ENCODE assay signal across 13 mouse cellular contexts in the genomic region with DNA sequence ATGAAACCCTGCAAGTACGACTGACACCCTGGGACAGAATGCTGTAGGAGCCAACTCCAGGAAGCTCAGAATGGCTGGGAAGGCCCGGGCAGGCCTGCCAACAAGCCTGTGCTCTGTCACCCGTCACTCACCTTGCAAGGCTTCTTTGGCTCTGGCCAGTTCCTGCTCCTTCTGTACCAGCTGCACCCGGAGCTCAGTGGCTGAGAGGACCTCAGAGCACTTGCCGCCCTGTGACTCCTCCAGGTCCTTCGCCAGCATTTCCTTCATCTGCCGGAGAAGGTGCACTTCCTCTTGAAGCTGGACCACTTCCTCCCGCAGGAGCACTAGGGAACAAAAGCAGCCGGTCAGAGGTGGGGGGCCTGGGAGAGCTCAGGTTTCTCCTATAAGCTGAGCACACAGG. TPM values are rescaled to one million over a fixed set of nuclear protein-coding genes. Genes with fewer than 3 reads are reported as not detected.
DNase-seq lines count a peak whose midpoint lies in the region; ATAC-seq and TF ChIP-seq lines count a peak whose summit lies in the region.
"Had no signal": no experiment of that assay in that cellular context is flagged by ENCODE, and none has a peak within 500 bp of the region (broad histone marks: within the 10 kb centered on the region; RNA-seq: fewer than 3 reads in every experiment).

No protein-coding gene starts in this region.

- no peaks in the 10 kb centered on the region for H3K9me3 ChIP-seq in embryonic facial prominence, embryonic 10.5 days
- H3K9me3 ChIP-seq in midbrain, postnatal 0 days (ENCODE audit: low read length) = no peaks in the 10 kb centered on the region
- no peaks in the 10 kb centered on the region for H3K9me3 ChIP-seq in liver, postnatal 0 days (ENCODE audit: low read length)
- H3K9me3 ChIP-seq: neural tube, embryonic 12.5 days had no signal

- H3K9ac ChIP-seq in midbrain, postnatal 0 days (replicated peaks; ENCODE audit: low read length, poor library complexity, severe bottlenecking) = no peak overlapping the region
- no peak overlapping the region for H3K9ac ChIP-seq in liver, postnatal 0 days (replicated peaks)
- H3K9ac ChIP-seq: forebrain, postnatal 0 days; neural tube, embryonic 12.5 days had no signal

- H3K4me3 ChIP-seq in cerebellum, adult 2 months (replicated peaks; ENCODE audit: insufficient read depth, low read depth, low read length) = no peak overlapping the region
- H3K4me3 ChIP-seq in embryonic facial prominence, embryonic 10.5 days = no peak overlapping the region
- H3K4me3 ChIP-seq in midbrain, postnatal 0 days (ENCODE audit: low read depth, low read length) = no peak overlapping the region
- no peak overlapping the region for H3K4me3 ChIP-seq in liver, postnatal 0 days (ENCODE audit: low read depth, low read length)
- H3K4me3 ChIP-seq: left cerebral cortex, adult 2 months; neural tube, embryonic 12.5 days had no signal

- TF ChIP-seq CTCF in cerebellum, adult 2 months (IDR thresholded peaks at IDR 0.05; ENCODE audit: borderline replicate concordance, insufficient read depth, low read depth, low read length) = no peak
- no peak for TF ChIP-seq CTCF in midbrain, postnatal 0 days (IDR thresholded peaks at IDR 0.05)
- TF ChIP-seq CTCF in liver, postnatal 0 days (IDR thresholded peaks at IDR 0.05; ENCODE audit: low read depth) = no peak

- peaks cover 37% of the 10 kb centered on the region for H3K36me3 ChIP-seq in embryonic facial prominence, embryonic 10.5 days (replicated peaks)
- no peaks in the 10 kb centered on the region for H3K36me3 ChIP-seq in midbrain, postnatal 0 days (ENCODE audit: insufficient read depth, low read length)
- no peaks in the 10 kb centered on the region for H3K36me3 ChIP-seq in liver, postnatal 0 days (replicated peaks; ENCODE audit: insufficient read depth, low read length)
- H3K36me3 ChIP-seq: neural tube, embryonic 12.5 days had no signal

- 36% methylated on average over 9 of the region's 9 CpGs for WGBS in cerebellum, adult 2 months
- 64% methylated on average over 9 of the region's 9 CpGs for WGBS in embryonic facial prominence, embryonic 10.5 days
- 74% methylated on average over 9 of the region's 9 CpGs for WGBS in midbrain, postnatal 0 days
- 29% methylated on average over 9 of the region's 9 CpGs for WGBS in liver, postnatal 0 days (ENCODE audit: insufficient replicate concordance)

- H3K27ac ChIP-seq in cerebellum, adult 2 months (ENCODE audit: insufficient read depth, low read length) = no peak overlapping the region
- peak overlapping the region; percentile 55 for H3K27ac ChIP-seq in embryonic facial prominence, embryonic 10.5 days (replicated peaks)
- no peak overlapping the region for H3K27ac ChIP-seq in midbrain, postnatal 0 days (ENCODE audit: low read depth, low read length)
- no peak overlapping the region for H3K27ac ChIP-seq in liver, postnatal 0 days (ENCODE audit: low read depth)
- H3K27ac ChIP-seq: left cerebral cortex, adult 2 months; macrophage; neural tube, embryonic 12.5 days had no signal

- no peak for TF ChIP-seq POLR2A in cerebellum, adult 2 months (IDR thresholded peaks at IDR 0.05; ENCODE audit: borderline replicate concordance, insufficient read depth, low read length)

- peak; percentile 43 to 44 for DNase-seq in cerebellum, postnatal 25 days
- no peak for DNase-seq in cerebellum, adult 2 months
- DNase-seq in embryonic facial prominence, embryonic 10.5 days (ENCODE audit: low spot score) = peak; percentile 29
- DNase-seq in heart, postnatal 10 days = peak; percentile 55 to 59
- DNase-seq in kidney, postnatal 25 days = peak; percentile 49 to 83
- DNase-seq in ovary, postnatal 14 days (ENCODE audit: low spot score) = no peak
- no peak for DNase-seq in midbrain, postnatal 0 days (ENCODE audit: low spot score)
- DNase-seq in liver, postnatal 0 days = no peak
- DNase-seq: adrenal gland, postnatal 36 days; forebrain, postnatal 0 days had no signal

- no peak for ATAC-seq in midbrain, postnatal 0 days (ENCODE audit: low FRiP score)
- ATAC-seq in liver, postnatal 0 days = no peak
- ATAC-seq: forebrain, postnatal 0 days had no signal

- H3K4me2 ChIP-seq in midbrain, postnatal 0 days (ENCODE audit: low read depth, low read length, poor library complexity, severe bottlenecking) = no peak overlapping the region
- H3K4me2 ChIP-seq in liver, postnatal 0 days (ENCODE audit: low read depth, low read length) = no peak overlapping the region
- H3K4me2 ChIP-seq: neural tube, embryonic 12.5 days had no signal

- H3K27me3 ChIP-seq in cerebellum, adult 2 months (ENCODE audit: control insufficient read depth, insufficient read depth, low read length) = no peaks in the 10 kb centered on the region
- H3K27me3 ChIP-seq in embryonic facial prominence, embryonic 10.5 days (replicated peaks; ENCODE audit: low read depth, poor library complexity, severe bottlenecking) = no peaks in the 10 kb centered on the region
- H3K27me3 ChIP-seq in midbrain, postnatal 0 days (ENCODE audit: insufficient read depth, low read length) = no peaks in the 10 kb centered on the region
- H3K27me3 ChIP-seq in liver, postnatal 0 days (ENCODE audit: insufficient read depth, low read length) = no peaks in the 10 kb centered on the region
- H3K27me3 ChIP-seq: neural tube, embryonic 12.5 days had no signal

- peaks cover 26% of the 10 kb centered on the region for H3K4me1 ChIP-seq in cerebellum, adult 2 months (ENCODE audit: control insufficient read depth, insufficient read depth, low read length)
- peaks cover 38% of the 10 kb centered on the region for H3K4me1 ChIP-seq in embryonic facial prominence, embryonic 10.5 days
- H3K4me1 ChIP-seq in midbrain, postnatal 0 days (ENCODE audit: insufficient read depth, low read length) = no peaks in the 10 kb centered on the region
- no peaks in the 10 kb centered on the region for H3K4me1 ChIP-seq in liver, postnatal 0 days (ENCODE audit: insufficient read depth)

- TF ChIP-seq EP300 in liver, postnatal 0 days (IDR thresholded peaks at IDR 0.05; ENCODE audit: low read depth) = no peak

- intact Hi-C loops in heart, postnatal 10 days (cut with DNase I) = no loop called here

RNA-seq across cellular contexts. Expression of gene Kazn, which starts 29.3 kb away (rescaled TPM):
- polyA plus RNA-seq in cerebellum, adult 2 months (2012; rRNA removed) = 73.3 and 75.7 TPM in 2 replicates
- polyA plus RNA-seq in embryonic facial prominence, embryonic 10.5 days (2016; fragmentation: Nextera tagmentation; extraction: Ambion mirVana) = 13.3 and 13.8 TPM in 2 replicates
- total RNA-seq in heart, postnatal 10 days (2021) = 1 to 10 TPM; 7.3 to 9.1 TPM
- total RNA-seq in midbrain, postnatal 0 days (2014; rRNA removed) = 70.2 and 87.2 TPM in 2 replicates
- 23.6 and 25.6 TPM in 2 replicates for polyA plus RNA-seq in midbrain, postnatal 0 days (2015; fragmentation: Nextera tagmentation; extraction: Ambion mirVana)
- polyA plus RNA-seq in liver, postnatal 0 days (2015; fragmentation: Nextera tagmentation; extraction: Ambion mirVana) = 0.72 and 0.74 TPM in 2 replicates
- polyA plus RNA-seq: macrophage had no signal

Comparison
In these comparisons a context has a peak if more than half of its experiments do, and no peak if none do; other contexts are left out.
1. DNase-seq: peak in cerebellum, postnatal 25 days (2 of 2), embryonic facial prominence, embryonic 10.5 days (single experiment), heart, postnatal 10 days (2 of 2) and kidney, postnatal 25 days (2 of 2); none in cerebellum, adult 2 months (0 of 2), ovary, postnatal 14 days (single experiment), midbrain, postnatal 0 days (single experiment) and liver, postnatal 0 days (single experiment).